Mouse (Mus musculus): ENCODE results near the gene Mat2a. TPM values are rescaled to one million over a fixed set of nuclear protein-coding genes. Genes with fewer than 3 reads are reported as not detected.

The Mat2a gene
- total RNA-seq, 2 experiments from 2014 or later: 97.2 to 98.0 TPM

- DNase-seq (ENCODE audit: low spot score): no peak
Measured at GRCm38 (mm10) chr6:72383952-72384351, 55.4 kb downstream of the Mat2a start.

GRCm38 (mm10) chr6:72383142-72383820, 56.1 kb downstream of the Mat2a start:
- DNase-seq (ENCODE audit: low spot score): no peak

Other genes with a start within 250 kb of the Mat2a start
- 1 to 10 TPM; 4.3 to 6.3 TPM for gene Atoh8, start 204.0 kb downstream of the Mat2a start, total RNA-seq (2021)
- not detected for gene Sftpb, start 134.9 kb downstream of the Mat2a start, total RNA-seq (2021)
- 10 to 100 TPM; 17.9 to 20.2 TPM for gene Usp39, start 94.4 kb downstream of the Mat2a start, total RNA-seq (2021)
- 1 to 10 TPM; 7.2 to 8.0 TPM for gene 0610030E20Rik, start 92.2 kb downstream of the Mat2a start, total RNA-seq (2021)
- gene Tmem150a, start 84.1 kb downstream of the Mat2a start, total RNA-seq (2021): 10 to 100 TPM; 22.4 to 24.2 TPM
- 10 to 100 TPM; 27.0 to 27.6 TPM for gene Rnf181, start 72.6 kb downstream of the Mat2a start, total RNA-seq (2021)
- gene Vamp5, start 59.1 kb downstream of the Mat2a start, total RNA-seq (2021): 100 to 1,000 TPM; 107 to 121 TPM
- gene Vamp8, start 48.9 kb downstream of the Mat2a start, total RNA-seq (2021): 10 to 100 TPM; 44.3 to 55.4 TPM
- 10 to 100 TPM; 12.2 to 12.7 TPM for gene Ggcx, start 25.2 kb downstream of the Mat2a start, total RNA-seq (2021)
- gene Sh2d6, start 82.1 kb upstream of the Mat2a start, total RNA-seq (2021): 1 to 10 TPM in 1 of 2 experiments, under 1 TPM in 1; 0.93 to 1.3 TPM
- gene Capg, start 104.8 kb upstream of the Mat2a start, total RNA-seq (2021): 10 to 100 TPM in 1 of 2 experiments, 1 to 10 TPM in 1; 9.2 to 14.3 TPM
- 1 to 10 TPM; 7.3 to 8.7 TPM for gene Elmod3, start 158.9 kb upstream of the Mat2a start, total RNA-seq (2021)
- 10 to 100 TPM; 62.7 to 71.1 TPM for gene Retsat, start 158.9 kb upstream of the Mat2a start, total RNA-seq (2021)
- gene Tgoln1, start 177.4 kb upstream of the Mat2a start, total RNA-seq (2021): 10 to 100 TPM; 24.0 to 27.9 TPM